In the genomic region with DNA sequence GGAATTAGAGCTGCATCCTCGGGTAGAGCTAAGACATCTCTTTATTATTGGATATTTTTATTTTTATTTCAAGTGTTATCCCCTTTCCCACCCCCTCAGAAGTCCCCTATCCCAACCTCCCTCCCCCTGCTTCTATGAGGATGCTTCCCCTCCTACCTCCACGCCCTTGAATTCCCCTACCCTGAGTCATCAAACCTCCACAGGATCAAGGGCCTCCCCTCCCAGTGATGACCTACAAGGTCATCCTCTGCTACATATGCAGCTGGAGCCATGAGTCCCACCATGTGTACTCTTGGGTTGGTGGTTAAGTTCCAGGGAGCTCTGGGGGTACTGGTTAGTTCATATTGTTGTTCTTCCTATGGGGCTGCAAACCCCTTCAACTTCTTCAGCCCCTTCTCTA, we compare ENCODE assay signal across 24 mouse cellular contexts. TPM values are rescaled to one million over a fixed set of nuclear protein-coding genes. Genes with fewer than 3 reads are reported as not detected.
A peak's percentile ranks its signal among the peaks of the same experiment; 100 is the strongest.
DNase-seq lines count a peak whose midpoint lies in the region; TF ChIP-seq lines count a peak whose summit lies in the region.
"Had no signal": no experiment of that assay in that cellular context is flagged by ENCODE, and none has a peak within 500 bp of the region (broad histone marks: within the 10 kb centered on the region; RNA-seq: fewer than 3 reads in every experiment).

No protein-coding gene starts in this region.

- no peaks in the 10 kb centered on the region for H3K27me3 ChIP-seq in ES-Bruce4 (ENCODE audit: control insufficient read depth, insufficient read depth, low read length, poor library complexity, severe bottlenecking)
- H3K27me3 ChIP-seq: CH12.LX; embryonic facial prominence, embryonic 15.5 days; forebrain, embryonic 13.5 days; forebrain, embryonic 15.5 days had no signal

- H3K9ac ChIP-seq in ES-Bruce4 (ENCODE audit: low read depth, poor library complexity, severe bottlenecking): no peak overlapping the region
- H3K9ac ChIP-seq: embryonic facial prominence, embryonic 13.5 days; embryonic facial prominence, embryonic 15.5 days; forebrain, embryonic 13.5 days; forebrain, embryonic 15.5 days; forebrain, postnatal 0 days had no signal

- no peak overlapping the region for H3K4me3 ChIP-seq in ES-Bruce4 (ENCODE audit: low read depth, low read length)
- H3K4me3 ChIP-seq: embryonic facial prominence, embryonic 13.5 days; embryonic facial prominence, embryonic 15.5 days; forebrain, embryonic 13.5 days; forebrain, embryonic 15.5 days had no signal

- TF ChIP-seq POLR2A in ES-Bruce4 (IDR thresholded peaks at IDR 0.05; ENCODE audit: insufficient read depth, low read length): no peak

- TF ChIP-seq CTCF in ES-Bruce4 (IDR thresholded peaks at IDR 0.05; ENCODE audit: low read depth, low read length): no peak

- no peak for TF ChIP-seq EP300 in ES-Bruce4 (IDR thresholded peaks at IDR 0.05; ENCODE audit: insufficient read depth, low read depth, low read length)

- H3K9me3 ChIP-seq in ES-Bruce4 (replicated peaks; ENCODE audit: control insufficient read depth, insufficient read depth, low read length, poor library complexity, severe bottlenecking): no peaks in the 10 kb centered on the region
- H3K9me3 ChIP-seq: embryonic facial prominence, embryonic 13.5 days; embryonic facial prominence, embryonic 15.5 days; forebrain, embryonic 13.5 days; forebrain, embryonic 15.5 days; G1E had no signal

- peak overlapping the region; percentile 54; the same call in 1 of the 2 replicates for H3K27ac ChIP-seq in ES-Bruce4 (ENCODE audit: insufficient read depth, low read length)
- H3K27ac ChIP-seq: embryonic facial prominence, embryonic 13.5 days; embryonic facial prominence, embryonic 15.5 days; forebrain, embryonic 13.5 days; forebrain, embryonic 15.5 days had no signal

- H3K4me1 ChIP-seq in ES-Bruce4 (ENCODE audit: control insufficient read depth, insufficient read depth, low read length): peaks cover 2% of the 10 kb centered on the region
- H3K4me1 ChIP-seq: embryonic facial prominence, embryonic 13.5 days; embryonic facial prominence, embryonic 15.5 days; forebrain, embryonic 13.5 days; forebrain, embryonic 15.5 days had no signal

- peak; percentile 76 for DNase-seq in R1 (ENCODE audit: low read depth, low spot score)
- no peak for DNase-seq in kidney, adult 8-10 months
- DNase-seq in right cerebral cortex, adult 18-20 months: no peak
- no peak for DNase-seq in thymus, postnatal 36 days
- DNase-seq: adrenal gland, adult 8-10 months; adrenal gland, postnatal 14 days; adrenal gland, postnatal 36 days; B cell, adult 2 months; cerebellum, adult 11-12 months; cerebellum, adult 2 months; cerebellum, adult 9-10 months; cerebellum, postnatal 10 days; embryo, embryonic 11 days; forebrain, postnatal 0 days had no signal

- no peaks in the 10 kb centered on the region for H3K36me3 ChIP-seq in ES-Bruce4 (ENCODE audit: control insufficient read depth, insufficient read depth, low read length, poor library complexity, severe bottlenecking)
- H3K36me3 ChIP-seq: embryonic facial prominence, embryonic 13.5 days; embryonic facial prominence, embryonic 15.5 days; forebrain, embryonic 15.5 days; G1E had no signal

RNA-seq across cellular contexts. Expression of a gene that starts 1.2 kb away (rescaled TPM):
- polyA plus RNA-seq in ES-Bruce4 (2011; ENCODE audit: insufficient read depth, insufficient read length, low read depth, missing spikeins): 1.2 and 3.8 TPM in 2 replicates
- polyA plus RNA-seq: activated CD4-positive, CD25-positive, alpha-beta regulatory T cell, adult 4 months; CD4-positive, CD25-positive, alpha-beta regulatory T cell, adult 4 months; G1E; Patski had no signal

RNA-seq across cellular contexts. Expression of a gene that starts 1.9 kb away (rescaled TPM):
- polyA plus RNA-seq in ES-Bruce4 (2011; ENCODE audit: insufficient read depth, insufficient read length, low read depth, missing spikeins): 846 and 903 TPM in 2 replicates
- polyA plus RNA-seq: activated CD4-positive, CD25-positive, alpha-beta regulatory T cell, adult 4 months; CD4-positive, CD25-positive, alpha-beta regulatory T cell, adult 4 months had no signal

RNA-seq across cellular contexts. Expression of a gene that starts 9.7 kb away (rescaled TPM):
- 13.1 and 15.4 TPM in 2 replicates for polyA plus RNA-seq in ES-Bruce4 (2011; ENCODE audit: insufficient read depth, insufficient read length, low read depth, missing spikeins)
- polyA plus RNA-seq: activated CD4-positive, CD25-positive, alpha-beta regulatory T cell, adult 4 months; CD4-positive, CD25-positive, alpha-beta regulatory T cell, adult 4 months; Patski had no signal

RNA-seq across cellular contexts. Expression of a gene that starts 31.5 kb away (rescaled TPM):
- polyA plus RNA-seq in ES-Bruce4 (2011; ENCODE audit: insufficient read depth, insufficient read length, low read depth, missing spikeins): 500 and 527 TPM in 2 replicates

RNA-seq across cellular contexts. Expression of a gene that starts 41.3 kb away (rescaled TPM):
- 196 and 214 TPM in 2 replicates for polyA plus RNA-seq in ES-Bruce4 (2011; ENCODE audit: insufficient read depth, insufficient read length, low read depth, missing spikeins)
